Mouse (Mus musculus) neural tube, embryonic 13.5 days (tissue): Measurements from ENCODE around the gene Defa28. TPM values are rescaled to one million over a fixed set of nuclear protein-coding genes. Genes with fewer than 3 reads are reported as not detected.
"Not testable (repeated sequence)": the region's sequence is repeated elsewhere in the genome, so short reads cannot be mapped to it uniquely, and the experiment has no call there.

Source experiments
- ATAC-seq: fragments of 200-750 bp; cut with Nextera tagmentation; 2 replicates; pipeline ENCODE4 v1.8.0; 2017; ENCODE audit warnings: low read depth, mild to moderate bottlenecking, moderate TSS enrichment, moderate library complexity
- H3K27ac ChIP-seq: fragments of 300-500 bp; sonication (generic); replicated peaks from 2 replicates; pipeline ENCODE4 v1.5.1; 2015; ENCODE audit warnings: moderate library complexity, mild to moderate bottlenecking, inconsistent platforms
- H3K27me3 ChIP-seq: fragments of 300-500 bp; sonication (generic); 2 replicates; pipeline ENCODE4 v1.6.1; 2015; ENCODE audit warnings: mild to moderate bottlenecking, inconsistent platforms
- H3K36me3 ChIP-seq: fragments of 300-500 bp; sonication (generic); 2 replicates; pipeline ENCODE4 v1.6.1; 2015; ENCODE audit warnings: mild to moderate bottlenecking, inconsistent platforms
- H3K4me1 ChIP-seq: fragments of 300-500 bp; sonication (generic); replicated peaks from 2 replicates; pipeline ENCODE4 v1.6.1; 2015; ENCODE audit warnings: inconsistent platforms
- H3K4me2 ChIP-seq: fragments of 300-500 bp; sonication (generic); 2 replicates; pipeline ENCODE4 v1.6.1; 2015; ENCODE audit warnings: inconsistent platforms, mild to moderate bottlenecking, moderate library complexity
- H3K4me3 ChIP-seq: fragments of 300-500 bp; sonication (generic); 2 replicates; pipeline ENCODE4 v1.5.1; 2015; ENCODE audit warnings: mild to moderate bottlenecking, inconsistent platforms
- H3K9ac ChIP-seq: fragments of 300-500 bp; sonication (generic); 2 replicates; pipeline ENCODE4 v1.6.1; 2015; ENCODE audit warnings: moderate library complexity, mild to moderate bottlenecking, inconsistent platforms
- H3K9me3 ChIP-seq: fragments of 300-500 bp; sonication (generic); 2 replicates; pipeline ENCODE4 v1.6.1; 2016; ENCODE audit warnings: inconsistent platforms
- WGBS: fragments of 180-500 bp; shearing (Covaris S2); methylation state at CpG from one replicate; pipeline ENCODE4 v1.1.7; 2015; 5-methylcytosine and 5-hydroxymethylcytosine counted together
- polyA plus RNA-seq: library from polyadenylated mRNA; unstranded; fragments of >200 nt; fragmentation: Nextera tagmentation; extraction: Ambion mirVana; gene quantifications from 2 replicates; pipeline ENCODE4 v1.2.1, GENCODE M21; 2015

The Defa28 gene
- polyA plus RNA-seq: not detected in 2 replicates

GRCm38 (mm10) chr8:21582706-21583105, at the start of gene Defa28:
Gene Defa28 (plus strand): TSS chr8:21583006.
- not testable (repeated sequence) for H3K9ac ChIP-seq, ATAC-seq, H3K36me3 ChIP-seq, H3K27ac ChIP-seq, H3K4me3 ChIP-seq, H3K4me1 ChIP-seq, H3K9me3 ChIP-seq, H3K27me3 ChIP-seq, H3K4me2 ChIP-seq
- no CpG with 5 or more reads among the region's 1 CpGs for WGBS

- not testable (repeated sequence) for H3K27me3 ChIP-seq, H3K36me3 ChIP-seq, H3K9me3 ChIP-seq, H3K9ac ChIP-seq, H3K27ac ChIP-seq, H3K4me3 ChIP-seq, ATAC-seq, H3K4me1 ChIP-seq, H3K4me2 ChIP-seq
- no CpG with 5 or more reads among the region's 1 CpGs for WGBS
Observed at GRCm38 (mm10) chr8:21565086-21565485, 17.7 kb upstream of the Defa28 start, which contains the start of gene Defa37. Gene Defa37 (plus strand): TSS chr8:21565386.

GRCm38 (mm10) chr8:21594408-21594807, 11.6 kb downstream of the Defa28 start, which contains the start of gene Gm7861:
Gene Gm7861 (minus strand): TSS chr8:21594508.
- not testable (repeated sequence) for H3K27ac ChIP-seq, H3K36me3 ChIP-seq, H3K4me1 ChIP-seq, H3K9me3 ChIP-seq, H3K4me3 ChIP-seq, H3K9ac ChIP-seq, ATAC-seq, H3K4me2 ChIP-seq, H3K27me3 ChIP-seq
- no CpG with 5 or more reads among the region's 1 CpGs for WGBS

GRCm38 (mm10) chr8:21617883-21618282, 35.1 kb downstream of the Defa28 start, which contains the start of gene Defa26:
Gene Defa26 (plus strand): TSS chr8:21618183.
- not testable (repeated sequence) for H3K4me2 ChIP-seq, ATAC-seq, H3K4me1 ChIP-seq, H3K36me3 ChIP-seq, H3K27me3 ChIP-seq, H3K4me3 ChIP-seq, H3K27ac ChIP-seq, H3K9me3 ChIP-seq, H3K9ac ChIP-seq
- WGBS: 78% methylated on average over 1 of the region's 1 CpGs

Other genes starting within 250 kb of the Defa28 start
- gene Defa2, start 204.5 kb upstream of the Defa28 start, polyA plus RNA-seq: not detected in 2 replicates
- gene Defa33, start 191.2 kb upstream of the Defa28 start, polyA plus RNA-seq: not detected in 2 replicates
- not detected in 2 replicates for gene Defa36, start 155.6 kb upstream of the Defa28 start, polyA plus RNA-seq
- not detected in 2 replicates for gene Gm7849, start 126.4 kb upstream of the Defa28 start, polyA plus RNA-seq
- gene Defa20, start 73.7 kb upstream of the Defa28 start, polyA plus RNA-seq: not detected in 2 replicates
- not detected in 2 replicates for gene Defa32, start 54.0 kb upstream of the Defa28 start, polyA plus RNA-seq
- not detected in 2 replicates for gene Defa37, start 17.6 kb upstream of the Defa28 start, polyA plus RNA-seq
- not detected in 2 replicates for gene Gm7861, start 11.5 kb downstream of the Defa28 start, polyA plus RNA-seq
- not detected in 2 replicates for gene Defa26, start 35.2 kb downstream of the Defa28 start, polyA plus RNA-seq
- gene Defa17, start 72.8 kb downstream of the Defa28 start, polyA plus RNA-seq: not detected in 2 replicates
- not detected in 2 replicates for gene Defa34, start 82.8 kb downstream of the Defa28 start, polyA plus RNA-seq
- gene AY761184, start 120.6 kb downstream of the Defa28 start, polyA plus RNA-seq: not detected in 2 replicates
- gene Defa24, start 151.5 kb downstream of the Defa28 start, polyA plus RNA-seq: not detected in 2 replicates
- gene Defb50, start 240.5 kb downstream of the Defa28 start, polyA plus RNA-seq: not detected in 2 replicates